Mouse (Mus musculus) kidney, adult 2 months (tissue): ENCODE measurements around the gene Ift22.

ENCODE experiments used
- CTCF ChIP-seq: fragments of 200-500 bp; conservative IDR thresholded peaks from 2 replicates; pipeline ENCODE4 v1.5.1; 2011; ENCODE audit warnings: low read depth, mild to moderate bottlenecking, control low read depth, low read length, moderate library complexity, mixed read lengths; ENCODE audit not compliant: insufficient read depth, insufficient read length
- POLR2A ChIP-seq: fragments of 200-500 bp; IDR thresholded peaks from one replicate; pipeline ENCODE4 v1.6.1; 2011; ENCODE audit warnings: low read depth, low read length, control low read depth

DNA sequence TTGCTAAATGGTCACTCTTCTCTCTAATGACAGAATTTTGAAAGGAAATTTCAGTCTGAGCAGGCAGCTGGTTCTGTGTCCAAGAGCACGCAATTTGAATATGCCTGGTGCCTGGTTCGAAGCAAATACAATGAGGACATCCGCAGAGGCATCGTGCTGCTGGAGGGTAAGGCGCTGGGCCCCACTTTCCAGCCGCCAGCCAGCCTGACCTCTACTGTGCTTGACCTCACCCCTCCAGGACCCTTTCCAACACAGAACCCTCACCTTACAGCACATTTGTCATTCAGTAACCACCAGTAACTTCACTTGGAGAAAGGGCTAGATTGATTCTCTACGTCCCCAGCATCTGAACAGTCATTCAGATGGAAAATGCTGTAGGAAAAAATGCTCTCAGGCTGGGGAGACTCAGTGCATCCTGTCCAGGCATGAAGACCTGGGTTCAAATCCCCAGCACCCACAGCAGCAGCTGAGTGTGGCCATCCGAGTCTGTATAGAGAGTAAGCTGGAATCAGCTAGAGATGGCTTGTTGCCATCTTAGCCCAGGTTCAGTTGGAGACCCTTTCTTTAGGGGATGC lies 55.1 kb downstream of the Ift22 start:
- TF ChIP-seq POLR2A = no peak
- TF ChIP-seq CTCF = no peak
